Mouse (Mus musculus): Measurements from ENCODE around the gene Hif1an. TPM values are rescaled to one million over a fixed set of nuclear protein-coding genes. Genes with fewer than 3 reads are reported as not detected.

Hif1an gene
- total and polyA plus RNA-seq, 3 experiments, result 8.3 to 29.2 (median 12.9) TPM

DNA sequence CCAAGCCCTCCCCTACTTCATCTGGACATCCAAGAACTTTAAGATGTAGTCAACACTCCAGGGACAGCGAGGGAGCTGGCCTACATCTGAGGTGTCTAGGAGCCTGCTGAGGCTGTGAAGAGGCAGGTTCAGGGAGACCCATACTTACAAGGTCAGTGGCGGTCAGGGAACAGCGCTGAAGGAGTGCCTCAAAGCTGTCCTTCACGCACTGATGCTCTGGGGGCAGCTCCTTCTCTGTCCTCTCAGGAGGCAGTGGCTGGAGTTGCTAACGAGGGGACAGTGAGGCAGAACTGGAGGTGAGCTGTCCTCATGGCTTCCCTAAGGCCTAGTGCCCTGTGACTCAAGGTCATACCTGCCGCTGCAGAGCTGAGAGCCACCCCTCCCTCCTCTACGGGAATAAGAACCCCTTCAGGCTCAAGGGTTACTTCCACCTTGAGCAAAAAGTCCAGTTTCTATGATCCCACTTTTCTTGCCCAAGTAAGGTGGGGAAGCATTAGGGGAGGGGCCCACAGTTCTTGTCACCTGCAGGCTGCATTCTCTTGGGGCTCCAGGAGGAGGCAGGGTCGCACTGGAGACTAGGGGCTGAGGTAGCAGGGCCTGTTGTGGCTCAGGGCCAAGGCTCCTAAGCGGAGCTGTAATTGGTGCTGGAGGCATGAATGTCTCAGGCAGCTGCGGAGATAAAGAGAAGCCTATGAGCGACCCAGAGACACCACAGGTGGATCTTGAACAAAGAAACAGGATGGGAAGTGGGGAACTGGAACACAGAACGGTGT, 44.5 kb upstream of the Hif1an start:
- H3K27me3 ChIP-seq (replicated peaks), result no peaks in the 10 kb centered on the region
- no peaks in the 10 kb centered on the region for H3K9me3 ChIP-seq (replicated peaks; ENCODE audit: low read length)
- H3K27ac ChIP-seq (ENCODE audit: insufficient read depth, low read depth), result no peak overlapping the region
- in situ Hi-C loops (cut with MboI; ENCODE audit: low pct_ligation_motif_present, low pct_unique_long_range_greater_than_20kb, low sequenced_read_pairs) (no loop called here), dilution Hi-C loops (cut with MboI; ENCODE audit: extremely low pct_ligation_motif_present, extremely low pct_unique_long_range_greater_than_20kb, low sequenced_read_pairs) (no loop called here)
- DNase-seq (ENCODE audit: extremely low read depth), result no peak
- H3K36me3 ChIP-seq (replicated peaks in 1 of 2; ENCODE audit: control insufficient read depth in 1 of 2, insufficient read depth in 1 of 2, low read length in 1 of 2), result peaks cover 0 to 2% of the 10 kb centered on the region in 2 experiments
- H3K4me2 ChIP-seq (ENCODE audit: insufficient read depth, low read depth, poor library complexity, severe bottlenecking), result no peak overlapping the region
- no peak overlapping the region for H3K9ac ChIP-seq (ENCODE audit: insufficient read depth, low read depth)
- no peak overlapping the region for H3K4me3 ChIP-seq (replicated peaks in 1 of 3; ENCODE audit: low read depth in 2 of 3, low read length in 2 of 3, poor library complexity in 1 of 3)
- H3K79me2 ChIP-seq (replicated peaks; ENCODE audit: control insufficient read depth, extremely low read depth, insufficient read depth, poor library complexity, severe bottlenecking), result no peaks in the 10 kb centered on the region
- H3K4me1 ChIP-seq (ENCODE audit: control insufficient read depth in 1 of 2, insufficient read depth in 2 of 2), result no peaks in the 10 kb centered on the region
- TF ChIP-seq CTCF (conservative IDR thresholded peaks at IDR 0.05 in 1 of 2, IDR thresholded peaks at IDR 0.05 in 1 of 2; ENCODE audit: low read depth in 2 of 2, low read length in 2 of 2), result peak in 1 of 2 experiments; percentile 60; a peak in 2 of 4 replicates
- peak; percentile 48 for TF ChIP-seq RAD21 (IDR thresholded peaks at IDR 0.05; ENCODE audit: low read depth, low read length)
- peak; percentile 36 for TF ChIP-seq SMC3 (IDR thresholded peaks at IDR 0.05; ENCODE audit: low read depth, low read length)
- TF ChIP-seq RCOR1 (conservative IDR thresholded peaks at IDR 0.05; ENCODE audit: low read depth, low read length), result no peak
- no peak for TF ChIP-seq ZC3H11A (IDR thresholded peaks at IDR 0.05; ENCODE audit: low read depth, low read length)

GRCm38 (mm10) chr19:44519152-44519551, 43.5 kb upstream of the Hif1an start:
- no peak overlapping the region for H3K4me2 ChIP-seq (ENCODE audit: insufficient read depth, low read depth, poor library complexity, severe bottlenecking)
- in situ Hi-C loops (cut with MboI; ENCODE audit: low pct_ligation_motif_present, low pct_unique_long_range_greater_than_20kb, low sequenced_read_pairs) (no loop called here), dilution Hi-C loops (cut with MboI; ENCODE audit: extremely low pct_ligation_motif_present, extremely low pct_unique_long_range_greater_than_20kb, low sequenced_read_pairs) (no loop called here)
- H3K4me1 ChIP-seq (ENCODE audit: control insufficient read depth in 1 of 2, insufficient read depth in 2 of 2), result no peaks in the 10 kb centered on the region
- H3K4me3 ChIP-seq (replicated peaks in 1 of 3; ENCODE audit: low read depth in 2 of 3, low read length in 2 of 3, poor library complexity in 1 of 3), result no peak overlapping the region
- H3K27ac ChIP-seq (ENCODE audit: insufficient read depth, low read depth), result no peak overlapping the region
- TF ChIP-seq TCF12 (IDR thresholded peaks at IDR 0.05; ENCODE audit: low read depth, low read length), result no peak
- TF ChIP-seq SMC3 (IDR thresholded peaks at IDR 0.05; ENCODE audit: low read depth, low read length), result peak; percentile 17; the same call in 1 of the 2 replicates
- TF ChIP-seq CTCF (conservative IDR thresholded peaks at IDR 0.05 in 1 of 2, IDR thresholded peaks at IDR 0.05 in 1 of 2; ENCODE audit: low read depth in 2 of 2, low read length in 2 of 2), result peak in 1 of 2 experiments; percentile 32; a peak in 2 of 4 replicates
- no peaks in the 10 kb centered on the region for H3K9me3 ChIP-seq (replicated peaks; ENCODE audit: low read length)
- DNase-seq (ENCODE audit: extremely low read depth), result no peak
- H3K79me2 ChIP-seq (replicated peaks; ENCODE audit: control insufficient read depth, extremely low read depth, insufficient read depth, poor library complexity, severe bottlenecking), result no peaks in the 10 kb centered on the region
- no peak overlapping the region for H3K9ac ChIP-seq (ENCODE audit: insufficient read depth, low read depth)
- H3K36me3 ChIP-seq (replicated peaks in 1 of 2; ENCODE audit: control insufficient read depth in 1 of 2, insufficient read depth in 1 of 2, low read length in 1 of 2), result peaks cover 0 to 4% of the 10 kb centered on the region in 2 experiments
- H3K27me3 ChIP-seq (replicated peaks), result no peaks in the 10 kb centered on the region

DNA sequence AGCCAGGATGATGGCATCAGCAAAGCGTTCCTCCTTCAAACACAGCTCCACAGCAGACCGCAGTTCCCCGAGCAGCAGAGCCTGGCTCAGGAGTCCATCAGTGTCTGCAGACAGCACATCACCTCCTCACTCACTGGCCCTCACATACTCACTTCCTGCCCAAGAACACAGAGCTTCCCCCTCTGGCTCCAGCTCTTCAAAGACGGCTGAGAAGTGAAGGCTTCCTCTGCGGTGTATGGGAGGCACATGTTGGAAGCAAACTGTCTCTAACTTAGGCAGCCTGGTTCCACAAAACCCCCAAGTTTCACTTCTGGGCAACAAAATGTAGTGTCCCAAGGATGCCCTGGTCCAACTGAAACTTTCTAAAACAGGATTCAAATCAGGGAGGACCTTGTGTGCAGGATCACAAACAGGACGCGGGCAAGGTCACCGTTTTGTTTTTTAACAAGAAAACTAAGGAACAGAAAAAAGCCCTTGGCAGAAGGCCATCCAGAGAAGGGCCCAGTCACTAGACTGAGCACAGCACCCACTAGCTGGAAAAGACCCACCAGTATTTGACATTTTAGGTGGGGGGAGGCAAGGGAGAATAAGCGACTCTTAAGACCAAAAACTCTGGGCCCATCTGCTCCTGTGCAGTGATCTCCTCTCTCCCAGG, 37.0 kb upstream of the Hif1an start:
- dilution Hi-C loops (cut with MboI; ENCODE audit: extremely low pct_ligation_motif_present, extremely low pct_unique_long_range_greater_than_20kb, low sequenced_read_pairs), result no loop called here
- Histone ChIP-seq H3K79me2 (replicated peaks; ENCODE audit: control insufficient read depth, extremely low read depth, insufficient read depth, poor library complexity, severe bottlenecking) (no peaks in the 10 kb centered on the region), H3K4me3 (replicated peaks in 1 of 3; ENCODE audit: low read depth in 2 of 3, low read length in 2 of 3, poor library complexity in 1 of 3) (no peak overlapping the region), H3K4me2 (ENCODE audit: insufficient read depth, low read depth, poor library complexity, severe bottlenecking) (no peak overlapping the region), H3K9me3 (replicated peaks; ENCODE audit: low read length) (no peaks in the 10 kb centered on the region), H3K27me3 (replicated peaks) (no peaks in the 10 kb centered on the region), H3K9ac (ENCODE audit: insufficient read depth, low read depth) (no peak overlapping the region), H3K4me1 (ENCODE audit: control insufficient read depth in 1 of 2, insufficient read depth in 2 of 2) (peaks cover 6 to 21% of the 10 kb centered on the region in 2 experiments), H3K27ac (ENCODE audit: insufficient read depth, low read depth) (no peak overlapping the region), H3K36me3 (replicated peaks in 1 of 2; ENCODE audit: control insufficient read depth in 1 of 2, insufficient read depth in 1 of 2, low read length in 1 of 2) (peaks cover 0 to 10% of the 10 kb centered on the region in 2 experiments)
- TF ChIP-seq POLR2A (IDR thresholded peaks at IDR 0.05; ENCODE audit: low read depth, low read length) (no peak), SIN3A (IDR thresholded peaks at IDR 0.05; ENCODE audit: low read length) (no peak), HCFC1 (IDR thresholded peaks at IDR 0.05; ENCODE audit: low read depth, low read length) (no peak), E2F4 (IDR thresholded peaks at IDR 0.05; ENCODE audit: insufficient replicate concordance, low read depth, low read length) (no peak), RAD21 (IDR thresholded peaks at IDR 0.05; ENCODE audit: low read depth, low read length) (no peak), TCF12 (IDR thresholded peaks at IDR 0.05; ENCODE audit: low read depth, low read length) (no peak), JUN (IDR thresholded peaks at IDR 0.05; ENCODE audit: insufficient read depth, low read depth, low read length) (no peak), ELF1 (IDR thresholded peaks at IDR 0.05; ENCODE audit: low read depth, low read length) (no peak), MYC (IDR thresholded peaks at IDR 0.05; ENCODE audit: low read depth, low read length) (no peak), CHD2 (IDR thresholded peaks at IDR 0.05; ENCODE audit: low read length) (no peak), MEF2A (IDR thresholded peaks at IDR 0.05; ENCODE audit: borderline replicate concordance, low read depth, low read length) (no peak), MAX (IDR thresholded peaks at IDR 0.05; ENCODE audit: low read length) (no peak), UBTF (IDR thresholded peaks at IDR 0.05; ENCODE audit: low read depth, low read length) (no peak)
- no peak for DNase-seq (ENCODE audit: extremely low read depth)
- in situ Hi-C loops (cut with MboI; ENCODE audit: low pct_ligation_motif_present, low pct_unique_long_range_greater_than_20kb, low sequenced_read_pairs), result no loop called here

All from CH12.LX (cell line).